Mouse (Mus musculus): Measurements from ENCODE around the gene Tmem54. TPM values are rescaled to one million over a fixed set of nuclear protein-coding genes. Genes with fewer than 3 reads are reported as not detected.

Gene Tmem54
- polyA plus RNA-seq, 1 experiment from 2014 or later = 11.9 TPM

- no peak within 1 kb of the TSS for H3K9ac ChIP-seq
- no peak within 1 kb of the TSS for H3K27ac ChIP-seq (ENCODE audit: low read depth)
- peaks cover 4% of the 10 kb centered on the region; the same call in 1 of the 2 replicates for H3K4me1 ChIP-seq (ENCODE audit: insufficient read depth)
- H3K4me3 ChIP-seq (ENCODE audit: low read depth, low read length) = peak within 1 kb of the TSS; percentile 38
- peak within 1 kb of the TSS; percentile 88 for H3K4me2 ChIP-seq
- peaks cover 46% of the 10 kb centered on the region for H3K27me3 ChIP-seq (ENCODE audit: insufficient read depth, low read length)
- DNase-seq (no peak), ATAC-seq (ENCODE audit: insufficient read depth) (no peak)
- TF ChIP-seq CTCF (IDR thresholded peaks at IDR 0.05; ENCODE audit: low read depth) = no peak
- WGBS = under 1% methylated on average over 17 of the region's 17 CpGs
- H3K9me3 ChIP-seq (ENCODE audit: low read depth, low read length) = no peaks in the 10 kb centered on the region
- H3K36me3 ChIP-seq (ENCODE audit: insufficient read depth) = no peaks in the 10 kb centered on the region
Observed at GRCm38 (mm10) chr4:129121569-129122086, 16.3 kb downstream of the Tmem54 start, which contains the start of gene Hpca. Gene Hpca (minus strand): TSS chr4:129122036.

DNA sequence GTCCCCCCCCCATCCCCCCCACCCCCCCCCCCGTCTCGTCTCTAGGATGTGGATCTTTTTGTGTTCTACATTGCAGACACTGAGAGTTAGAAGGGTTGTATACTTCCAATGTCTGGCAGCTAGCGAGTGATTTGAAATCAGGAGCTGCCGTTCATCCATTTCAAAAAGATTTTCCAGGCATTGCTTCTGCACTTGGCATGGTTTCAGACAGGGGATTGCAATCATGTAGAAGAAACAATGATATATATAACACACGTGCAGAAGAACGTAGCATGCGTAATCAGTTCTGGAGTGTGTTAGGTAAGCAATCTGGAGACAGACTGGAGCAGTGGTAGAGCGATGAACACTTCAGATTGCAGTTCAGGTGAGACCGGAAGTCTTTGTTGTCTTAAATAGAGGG lies 16.8 kb downstream of the Tmem54 start:
- no peaks in the 10 kb centered on the region for H3K36me3 ChIP-seq (ENCODE audit: insufficient read depth)
- 24% methylated on average over 9 of the region's 9 CpGs for WGBS
- H3K9ac ChIP-seq = no peak overlapping the region
- peaks cover 46% of the 10 kb centered on the region for H3K27me3 ChIP-seq (ENCODE audit: insufficient read depth, low read length)
- H3K4me1 ChIP-seq (ENCODE audit: insufficient read depth) = peaks cover 4% of the 10 kb centered on the region; the same call in 1 of the 2 replicates
- TF ChIP-seq CTCF (IDR thresholded peaks at IDR 0.05; ENCODE audit: low read depth) = no peak
- H3K4me2 ChIP-seq = no peak overlapping the region
- H3K4me3 ChIP-seq (ENCODE audit: low read depth, low read length) = no peak overlapping the region
- H3K9me3 ChIP-seq (ENCODE audit: low read depth, low read length) = no peaks in the 10 kb centered on the region
- DNase-seq (no peak), ATAC-seq (ENCODE audit: insufficient read depth) (no peak)
- no peak overlapping the region for H3K27ac ChIP-seq (ENCODE audit: low read depth)

DNA sequence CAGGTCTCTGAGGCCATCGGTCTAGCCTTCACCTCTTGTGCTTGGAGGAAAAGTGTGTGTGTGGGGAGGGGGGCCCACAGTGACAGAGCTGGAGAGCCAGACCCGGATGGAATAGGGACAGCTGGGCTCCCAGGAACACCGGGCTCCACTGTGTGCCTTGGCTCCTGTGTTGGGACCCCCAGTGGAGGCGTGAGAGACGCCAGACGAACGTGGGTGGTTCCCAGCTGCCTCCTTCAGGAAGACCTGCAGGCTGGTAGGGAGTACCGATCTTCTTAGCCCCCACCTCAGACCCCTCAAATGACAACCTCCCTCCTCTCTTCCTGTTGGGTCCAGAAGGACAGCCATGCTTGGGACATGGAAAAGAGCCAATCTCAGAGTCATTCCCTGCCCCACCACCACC lies 17.4 kb downstream of the Tmem54 start:
- H3K27ac ChIP-seq (ENCODE audit: low read depth) = no peak overlapping the region
- H3K4me1 ChIP-seq (ENCODE audit: insufficient read depth) = peaks cover 4% of the 10 kb centered on the region; the same call in 1 of the 2 replicates
- peaks cover 46% of the 10 kb centered on the region for H3K27me3 ChIP-seq (ENCODE audit: insufficient read depth, low read length)
- no peak overlapping the region for H3K9ac ChIP-seq
- no peak overlapping the region for H3K4me2 ChIP-seq
- no peak for TF ChIP-seq CTCF (IDR thresholded peaks at IDR 0.05; ENCODE audit: low read depth)
- no peak overlapping the region for H3K4me3 ChIP-seq (ENCODE audit: low read depth, low read length)
- H3K9me3 ChIP-seq (ENCODE audit: low read depth, low read length) = no peaks in the 10 kb centered on the region
- H3K36me3 ChIP-seq (ENCODE audit: insufficient read depth) = no peaks in the 10 kb centered on the region
- 18% methylated on average over 8 of the region's 8 CpGs for WGBS
- no peak for DNase-seq
- ATAC-seq (ENCODE audit: insufficient read depth) = no peak

DNA sequence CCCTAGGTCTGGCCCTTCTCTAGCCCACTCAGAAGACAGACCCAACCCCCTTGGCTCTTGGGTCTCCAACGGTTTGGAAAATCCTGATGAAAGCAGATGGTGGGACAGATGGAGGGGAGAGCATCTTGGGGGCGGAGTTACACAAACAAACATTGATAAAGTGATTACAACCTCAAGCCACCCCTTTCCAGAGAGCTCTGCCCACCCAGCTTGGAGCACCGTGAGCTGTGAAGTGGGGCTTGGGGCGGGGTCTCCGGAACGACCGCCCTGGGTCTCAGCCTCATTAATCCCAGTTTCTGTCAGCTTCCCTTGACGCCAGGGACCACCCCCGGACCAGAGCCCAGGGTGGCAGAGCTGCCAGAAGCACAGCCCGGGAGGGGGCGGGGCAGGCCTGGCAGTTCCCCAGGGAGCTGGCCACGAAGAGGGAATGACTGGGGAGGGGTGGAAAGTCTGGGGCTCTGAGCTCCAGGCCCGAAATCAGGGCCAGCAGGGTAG lies 19.4 kb downstream of the Tmem54 start:
- WGBS = 2% methylated on average over 13 of the region's 13 CpGs
- Histone ChIP-seq H3K27ac (ENCODE audit: low read depth) (no peak overlapping the region), H3K27me3 (ENCODE audit: insufficient read depth, low read length) (peaks cover 40% of the 10 kb centered on the region), H3K9me3 (ENCODE audit: low read depth, low read length) (no peaks in the 10 kb centered on the region), H3K4me2 (peak overlapping the region; percentile 48), H3K36me3 (ENCODE audit: insufficient read depth) (no peaks in the 10 kb centered on the region), H3K4me1 (ENCODE audit: insufficient read depth) (peaks cover 7% of the 10 kb centered on the region), H3K4me3 (ENCODE audit: low read depth, low read length) (0 out of 2 replicates have a peak overlapping the region, but pooled peaks have one; percentile 6), H3K9ac (no peak overlapping the region)
- peak; percentile 8; the same call in 1 of the 2 replicates for ATAC-seq (ENCODE audit: insufficient read depth)
- DNase-seq = peak; percentile 68
- TF ChIP-seq CTCF (IDR thresholded peaks at IDR 0.05; ENCODE audit: low read depth) = no peak

DNA sequence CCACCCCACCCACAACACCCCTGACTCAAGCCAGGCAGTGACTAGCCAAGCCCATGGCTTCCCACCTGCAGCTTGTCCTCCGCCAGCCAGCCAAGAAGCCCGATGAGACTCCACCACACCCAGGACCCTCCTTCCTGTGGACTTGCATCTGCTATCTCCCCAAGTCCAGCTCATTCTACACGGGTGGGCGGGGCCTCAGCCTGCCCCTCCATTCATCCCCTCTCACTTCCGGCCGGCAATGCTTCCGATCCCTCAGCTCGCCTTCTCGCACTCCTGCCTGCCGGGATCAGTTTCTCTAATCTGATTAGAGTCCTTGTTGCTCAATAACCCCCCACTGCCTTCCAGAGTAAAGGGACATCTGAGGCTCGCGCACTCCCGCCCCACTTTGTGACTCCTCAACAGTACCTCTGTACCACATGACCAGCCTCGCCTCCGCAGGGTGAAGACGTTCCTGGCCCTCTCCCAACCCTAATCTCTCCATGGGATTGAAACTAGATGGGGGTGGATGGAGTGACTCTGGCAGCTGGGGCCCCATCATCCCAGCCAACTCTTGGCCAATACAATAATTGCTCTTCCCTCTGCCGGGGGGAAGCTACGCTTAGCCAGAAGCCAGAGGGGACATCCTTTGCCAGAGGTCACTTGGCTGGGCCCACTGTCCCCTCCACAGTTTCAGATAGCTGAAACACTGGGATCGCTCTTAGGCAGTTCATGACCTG lies 20.5 kb downstream of the Tmem54 start:
- Histone ChIP-seq H3K36me3 (ENCODE audit: insufficient read depth) (no peaks in the 10 kb centered on the region), H3K4me2 (peak overlapping the region; percentile 48), H3K4me3 (ENCODE audit: low read depth, low read length) (peak overlapping the region; percentile 10; the same call in 1 of the 2 replicates), H3K27me3 (ENCODE audit: insufficient read depth, low read length) (peaks cover 28% of the 10 kb centered on the region), H3K27ac (ENCODE audit: low read depth) (peak overlapping the region; percentile 66; the same call in 1 of the 2 replicates), H3K4me1 (ENCODE audit: insufficient read depth) (peaks cover 16% of the 10 kb centered on the region), H3K9me3 (ENCODE audit: low read depth, low read length) (no peaks in the 10 kb centered on the region), H3K9ac (no peak overlapping the region)
- ATAC-seq (ENCODE audit: insufficient read depth) (peak; percentile 44), DNase-seq (peak; percentile 83)
- WGBS = 10% methylated on average over 19 of the region's 19 CpGs
- TF ChIP-seq CTCF (IDR thresholded peaks at IDR 0.05; ENCODE audit: low read depth) = no peak

GRCm38 (mm10) chr4:129128582-129129338 lies 23.4 kb downstream of the Tmem54 start:
- H3K4me1 ChIP-seq (ENCODE audit: insufficient read depth) = peaks cover 16% of the 10 kb centered on the region; the same call in 1 of the 2 replicates
- H3K36me3 ChIP-seq (ENCODE audit: insufficient read depth) = no peaks in the 10 kb centered on the region
- H3K4me2 ChIP-seq = no peak overlapping the region
- no peak for TF ChIP-seq CTCF (IDR thresholded peaks at IDR 0.05; ENCODE audit: low read depth)
- no peak overlapping the region for H3K9ac ChIP-seq
- DNase-seq = no peak
- no peak overlapping the region for H3K27ac ChIP-seq (ENCODE audit: low read depth)
- no peaks in the 10 kb centered on the region for H3K9me3 ChIP-seq (ENCODE audit: low read depth, low read length)
- H3K27me3 ChIP-seq (ENCODE audit: insufficient read depth, low read length) = peaks cover 12% of the 10 kb centered on the region; the same call in 1 of the 2 replicates
- no peak overlapping the region for H3K4me3 ChIP-seq (ENCODE audit: low read depth, low read length)
- 42% methylated on average over 13 of the region's 13 CpGs for WGBS
- no peak for ATAC-seq (ENCODE audit: insufficient read depth)
